Mouse (Mus musculus): ENCODE data around the gene Cypt15.
"Not testable (repeated sequence)": the region's sequence is repeated elsewhere in the genome, so short reads cannot be mapped to it uniquely, and the experiment has no call there.

The Cypt15 gene

DNA sequence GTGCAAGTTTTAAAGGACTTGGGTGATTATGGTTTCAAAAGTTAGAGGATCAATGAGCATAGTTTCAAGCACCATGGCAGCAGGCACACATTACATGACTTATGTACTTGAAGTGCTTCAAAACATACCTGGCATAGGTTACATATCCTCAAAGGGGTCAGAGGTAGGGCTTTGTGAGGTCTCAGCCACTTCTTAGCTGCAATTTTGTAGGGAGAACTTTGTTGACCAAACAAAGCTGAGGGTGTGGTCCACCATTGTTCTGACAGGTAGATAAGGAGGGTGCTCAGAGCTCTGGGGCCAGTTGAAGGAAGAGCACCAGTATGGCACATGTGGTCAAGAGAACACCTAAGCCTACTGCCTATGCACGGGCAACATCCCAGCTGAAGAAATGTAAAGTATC is at the start of gene Cypt15:
Gene Cypt15, plus strand, starts transcription at position 301 of the 400 bp plus-strand sequence.
- DNase-seq, result not testable (repeated sequence)

DNA sequence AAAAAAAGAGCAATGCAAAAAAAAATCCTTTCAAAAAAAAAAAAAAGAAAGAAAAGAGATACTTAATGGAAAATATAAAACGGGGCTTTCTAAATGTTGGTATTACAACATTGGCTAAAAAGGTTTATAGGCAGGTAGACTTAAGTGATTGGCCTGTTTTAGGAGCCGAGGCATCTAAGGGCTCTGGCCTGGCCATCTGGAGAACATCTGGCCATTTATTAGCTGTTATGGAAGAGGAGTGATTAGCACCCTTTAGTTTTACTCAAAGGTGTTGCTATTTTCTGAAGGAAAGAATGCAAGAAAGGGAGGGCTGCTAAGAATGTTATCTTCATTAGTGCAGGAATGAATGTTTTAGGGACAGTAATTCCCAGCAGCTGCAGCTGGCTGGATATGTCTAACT is 24.9 kb downstream of the Cypt15 start:
- no peak for DNase-seq

DNA sequence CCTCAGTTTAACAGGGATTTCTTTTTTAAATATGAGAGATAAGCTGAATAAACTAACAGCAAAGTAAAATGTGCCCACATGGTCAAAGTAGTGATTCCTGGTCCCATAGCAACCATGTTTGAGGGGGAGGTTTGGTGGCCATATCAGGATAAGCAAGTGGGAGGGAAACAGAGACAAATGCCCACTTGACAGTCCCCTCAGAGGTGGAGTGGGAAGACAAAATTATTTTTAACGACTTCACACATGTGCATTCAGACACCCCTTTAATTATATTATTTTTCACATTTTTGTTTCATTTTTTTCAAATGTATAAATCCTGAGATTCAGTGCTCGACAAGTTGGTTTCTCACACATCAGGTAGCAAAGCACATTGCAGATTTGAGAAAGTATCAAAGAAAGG is 32.8 kb downstream of the Cypt15 start:
- DNase-seq, result no peak

DNA sequence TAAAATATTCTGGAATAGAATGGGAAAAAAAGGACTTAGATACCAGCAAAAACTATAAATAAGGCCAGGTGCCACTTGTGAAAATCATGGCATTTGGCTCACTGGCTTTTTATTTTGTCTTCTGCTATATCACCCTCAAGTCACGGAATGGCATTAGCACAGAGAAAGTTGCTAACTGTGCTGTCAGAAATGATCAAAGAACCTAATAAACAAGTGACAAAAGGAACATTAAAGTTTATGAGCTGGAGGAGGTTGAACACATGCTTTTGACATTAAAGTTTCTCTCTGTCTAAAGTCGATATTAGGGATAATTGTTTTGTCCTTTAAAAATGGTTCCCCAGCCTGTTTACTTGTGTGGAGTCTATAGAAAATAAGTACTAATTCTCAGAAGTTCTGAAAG is 37.7 kb downstream of the Cypt15 start:
- no peak for DNase-seq
